Comparison of ENCODE assay signal across 26 mouse cellular contexts in the genomic region with DNA sequence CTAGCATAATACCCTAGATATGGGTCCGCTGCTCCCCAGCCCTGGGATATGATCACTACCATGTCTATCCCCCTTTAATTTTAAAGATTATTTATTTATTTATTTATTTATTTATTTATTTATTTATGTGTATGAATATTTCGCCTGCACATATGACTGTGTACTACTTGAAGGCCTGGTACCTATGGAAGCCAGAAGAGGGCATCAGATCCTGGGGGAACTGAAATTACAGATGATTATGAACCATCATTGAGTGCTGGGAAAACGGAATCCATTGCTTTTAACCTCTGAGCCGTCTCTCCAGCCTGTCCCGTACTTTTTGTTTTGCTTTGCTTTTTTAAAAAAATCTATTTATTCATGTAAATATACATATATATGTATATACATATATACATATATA.
DNase-seq lines count a peak whose midpoint lies in the region; ATAC-seq and TF ChIP-seq lines count a peak whose summit lies in the region.
"Had no signal": no experiment of that assay in that cellular context is flagged by ENCODE, and none has a peak within 500 bp of the region (broad histone marks: within the 10 kb centered on the region; RNA-seq: fewer than 3 reads in every experiment).

No protein-coding gene starts in this region.

- H3K27ac ChIP-seq in forebrain, postnatal 0 days (ENCODE audit: low read depth, low read length): no peak overlapping the region
- no peak overlapping the region for H3K27ac ChIP-seq in forebrain, embryonic 14.5 days (ENCODE audit: low read depth, low read length)
- no peak overlapping the region for H3K27ac ChIP-seq in hindbrain, postnatal 0 days
- H3K27ac ChIP-seq in hindbrain, embryonic 13.5 days: no peak overlapping the region
- no peak overlapping the region for H3K27ac ChIP-seq in lung, embryonic 14.5 days (ENCODE audit: low read depth)
- H3K27ac ChIP-seq: embryonic facial prominence, embryonic 13.5 days; forebrain, embryonic 12.5 days; hindbrain, embryonic 10.5 days; limb, embryonic 15.5 days; liver, embryonic 15.5 days; midbrain, embryonic 12.5 days had no signal

- no peaks in the 10 kb centered on the region for H3K36me3 ChIP-seq in forebrain, postnatal 0 days (ENCODE audit: insufficient read depth)
- H3K36me3 ChIP-seq in forebrain, embryonic 14.5 days (ENCODE audit: control insufficient read depth, insufficient read depth, low read length): no peaks in the 10 kb centered on the region
- H3K36me3 ChIP-seq in hindbrain, postnatal 0 days (ENCODE audit: insufficient read depth, low read length): no peaks in the 10 kb centered on the region
- H3K36me3 ChIP-seq in hindbrain, embryonic 13.5 days: no peaks in the 10 kb centered on the region
- no peaks in the 10 kb centered on the region for H3K36me3 ChIP-seq in lung, embryonic 14.5 days (ENCODE audit: insufficient read depth)
- H3K36me3 ChIP-seq: embryonic facial prominence, embryonic 13.5 days; forebrain, embryonic 12.5 days; hindbrain, embryonic 10.5 days; limb, embryonic 15.5 days; liver, embryonic 15.5 days; midbrain, embryonic 12.5 days had no signal

- no peak overlapping the region for H3K9ac ChIP-seq in forebrain, postnatal 0 days
- H3K9ac ChIP-seq in forebrain, embryonic 14.5 days (ENCODE audit: low read length): no peak overlapping the region
- H3K9ac ChIP-seq in hindbrain, postnatal 0 days (replicated peaks; ENCODE audit: low read length): no peak overlapping the region
- H3K9ac ChIP-seq in hindbrain, embryonic 13.5 days: no peak overlapping the region
- H3K9ac ChIP-seq in lung, embryonic 14.5 days: no peak overlapping the region
- H3K9ac ChIP-seq: embryonic facial prominence, embryonic 13.5 days; forebrain, embryonic 12.5 days; limb, embryonic 15.5 days; liver, embryonic 15.5 days; midbrain, embryonic 12.5 days had no signal

- H3K4me3 ChIP-seq in forebrain, postnatal 0 days (ENCODE audit: low read depth, low read length): no peak overlapping the region
- no peak overlapping the region for H3K4me3 ChIP-seq in forebrain, embryonic 14.5 days (ENCODE audit: low read depth, low read length)
- no peak overlapping the region for H3K4me3 ChIP-seq in hindbrain, postnatal 0 days (ENCODE audit: low read length)
- H3K4me3 ChIP-seq in hindbrain, embryonic 13.5 days: no peak overlapping the region
- H3K4me3 ChIP-seq in lung, embryonic 14.5 days (ENCODE audit: low read depth, low read length): no peak overlapping the region
- H3K4me3 ChIP-seq: embryonic facial prominence, embryonic 13.5 days; erythroblast, embryonic 14.5 days; forebrain, embryonic 12.5 days; hindbrain, embryonic 10.5 days; limb, embryonic 15.5 days; liver, embryonic 15.5 days; midbrain, embryonic 12.5 days had no signal

- H3K4me2 ChIP-seq in forebrain, postnatal 0 days (ENCODE audit: low read depth): no peak overlapping the region
- H3K4me2 ChIP-seq in forebrain, embryonic 14.5 days (ENCODE audit: low read length): no peak overlapping the region
- no peak overlapping the region for H3K4me2 ChIP-seq in hindbrain, postnatal 0 days (ENCODE audit: low read depth, low read length)
- H3K4me2 ChIP-seq in hindbrain, embryonic 13.5 days: no peak overlapping the region
- no peak overlapping the region for H3K4me2 ChIP-seq in lung, embryonic 14.5 days
- H3K4me2 ChIP-seq: embryonic facial prominence, embryonic 13.5 days; forebrain, embryonic 12.5 days; limb, embryonic 15.5 days; liver, embryonic 15.5 days; midbrain, embryonic 12.5 days had no signal

- H3K4me1 ChIP-seq in forebrain, postnatal 0 days (ENCODE audit: insufficient read depth): no peaks in the 10 kb centered on the region
- peaks cover 15% of the 10 kb centered on the region for H3K4me1 ChIP-seq in forebrain, embryonic 14.5 days (ENCODE audit: control insufficient read depth, insufficient read depth, low read length)
- H3K4me1 ChIP-seq in hindbrain, postnatal 0 days (ENCODE audit: insufficient read depth, low read length): 0 out of 2 replicates have a peak, but pooled peaks cover 6% of the 10 kb centered on the region
- H3K4me1 ChIP-seq in hindbrain, embryonic 13.5 days (replicated peaks): peaks cover 15% of the 10 kb centered on the region
- H3K4me1 ChIP-seq in lung, embryonic 14.5 days (ENCODE audit: insufficient read depth): no peaks in the 10 kb centered on the region
- H3K4me1 ChIP-seq: embryonic facial prominence, embryonic 13.5 days; limb, embryonic 15.5 days; liver, embryonic 15.5 days had no signal

- H3K9me3 ChIP-seq in forebrain, postnatal 0 days (ENCODE audit: low read length): no peaks in the 10 kb centered on the region
- no peaks in the 10 kb centered on the region for H3K9me3 ChIP-seq in forebrain, embryonic 14.5 days (replicated peaks; ENCODE audit: control insufficient read depth, low read length)
- H3K9me3 ChIP-seq in hindbrain, postnatal 0 days (ENCODE audit: low read length): no peaks in the 10 kb centered on the region
- H3K9me3 ChIP-seq in hindbrain, embryonic 13.5 days: no peaks in the 10 kb centered on the region
- no peaks in the 10 kb centered on the region for H3K9me3 ChIP-seq in lung, embryonic 14.5 days (ENCODE audit: low read depth, low read length)
- H3K9me3 ChIP-seq: embryonic facial prominence, embryonic 13.5 days; hindbrain, embryonic 10.5 days; limb, embryonic 15.5 days; liver, embryonic 15.5 days; midbrain, embryonic 12.5 days had no signal

- no peak for DNase-seq in forebrain, postnatal 0 days
- no peak for DNase-seq in forebrain, embryonic 14.5 days (ENCODE audit: low spot score)
- DNase-seq in hindbrain, postnatal 0 days (ENCODE audit: low spot score): no peak
- peak; percentile 32 for DNase-seq in lung, embryonic 14.5 days
- DNase-seq in lung, postnatal 4 days: no peak
- peak; percentile 22 for DNase-seq in NIH3T3 (ENCODE audit: low read depth)
- DNase-seq in frontal cortex, postnatal 25 days (ENCODE audit: low spot score in 2 of 2): no peak
- DNase-seq: adrenal gland, adult 8-10 months; cerebellum, adult 11-12 months; cerebellum, postnatal 36 days; embryo, embryonic 11 days; gastrocnemius, postnatal 25 days; kidney, adult 9 months; kidney, postnatal 36 days; layer of hippocampus, adult 9-11 months; lung, postnatal 14 days had no signal

- TF ChIP-seq CTCF in forebrain, postnatal 0 days (IDR thresholded peaks at IDR 0.05; ENCODE audit: low read depth): peak; percentile 24; the same call in 1 of the 2 replicates
- TF ChIP-seq CTCF in hindbrain, postnatal 0 days (IDR thresholded peaks at IDR 0.05; ENCODE audit: low read depth): peak; percentile 17; the same call in 1 of the 2 replicates
- peak; percentile 34 for TF ChIP-seq CTCF in lung, embryonic 14.5 days (IDR thresholded peaks at IDR 0.05; ENCODE audit: low read depth)

- H3K27me3 ChIP-seq in forebrain, postnatal 0 days (ENCODE audit: insufficient read depth, low read length): no peaks in the 10 kb centered on the region
- H3K27me3 ChIP-seq in forebrain, embryonic 14.5 days (replicated peaks; ENCODE audit: control insufficient read depth, insufficient read depth, low read length): no peaks in the 10 kb centered on the region
- no peaks in the 10 kb centered on the region for H3K27me3 ChIP-seq in hindbrain, postnatal 0 days (ENCODE audit: insufficient read depth, low read length)
- no peaks in the 10 kb centered on the region for H3K27me3 ChIP-seq in hindbrain, embryonic 13.5 days
- no peaks in the 10 kb centered on the region for H3K27me3 ChIP-seq in lung, embryonic 14.5 days (ENCODE audit: insufficient read depth, low read length)
- H3K27me3 ChIP-seq: embryonic facial prominence, embryonic 13.5 days; forebrain, embryonic 12.5 days; limb, embryonic 15.5 days; liver, embryonic 15.5 days; midbrain, embryonic 12.5 days had no signal

- no peak for ATAC-seq in forebrain, postnatal 0 days
- no peak for ATAC-seq in forebrain, embryonic 14.5 days
- ATAC-seq in hindbrain, postnatal 0 days: no peak
- no peak for ATAC-seq in hindbrain, embryonic 13.5 days (ENCODE audit: low FRiP score)
- ATAC-seq in lung, embryonic 14.5 days (ENCODE audit: insufficient read depth): no peak
- ATAC-seq: activated CD4-positive, CD25-positive, alpha-beta regulatory T cell, adult 4 months; CD4-positive, CD25-positive, alpha-beta regulatory T cell, adult 4 months had no signal

- WGBS in forebrain, postnatal 0 days: 90% methylated on average over 5 of the region's 5 CpGs
- WGBS in forebrain, embryonic 14.5 days: 87% methylated on average over 5 of the region's 5 CpGs
- 86% methylated on average over 5 of the region's 5 CpGs for WGBS in hindbrain, postnatal 0 days
- 86% methylated on average over 5 of the region's 5 CpGs for WGBS in hindbrain, embryonic 13.5 days
- 82% methylated on average over 5 of the region's 5 CpGs for WGBS in lung, embryonic 14.5 days

Comparison
In these comparisons a context has a peak if more than half of its experiments do, and no peak if none do; other contexts are left out.
1. DNase-seq: peak in lung, embryonic 14.5 days (single experiment) and NIH3T3 (single experiment); none in forebrain, postnatal 0 days (single experiment), forebrain, embryonic 14.5 days (single experiment), hindbrain, postnatal 0 days (single experiment), lung, postnatal 4 days (0 of 2) and frontal cortex, postnatal 25 days (0 of 2).
2. Peak in every context shown above with its lines, with median percentiles within 50 percentile points of each other: CTCF ChIP-seq.